Mouse (Mus musculus) liver, embryonic 11.5 days (tissue): ENCODE results near the gene Snx18. TPM values are rescaled to one million over a fixed set of nuclear protein-coding genes. Genes with fewer than 3 reads are reported as not detected.

Experiments
- ATAC-seq: fragments of 200-750 bp; cut with Nextera tagmentation; replicated peaks from 2 replicates; pipeline ENCODE4 v1.8.0; 2017; ENCODE audit warnings: moderate number of reproducible peaks, mild to moderate bottlenecking, moderate TSS enrichment, moderate library complexity; ENCODE audit not compliant: low FRiP score
- DNase-seq: peaks from one replicate; pipeline ENCODE4 v3.0.0-alpha.2; 2017; ENCODE audit warnings: low spot score
- H3K27ac ChIP-seq: fragments of 300-500 bp; sonication (generic); 2 replicates; pipeline ENCODE4 v1.5.1; 2014; ENCODE audit warnings: mild to moderate bottlenecking, low read depth, low read length, control low read depth
- H3K27me3 ChIP-seq: fragments of 300-500 bp; sonication (generic); replicated peaks from 2 replicates; pipeline ENCODE4 v1.6.1; 2014; ENCODE audit warnings: low read length, mixed read lengths; ENCODE audit not compliant: control insufficient read depth, insufficient read depth
- H3K36me3 ChIP-seq: fragments of 300-500 bp; sonication (generic); 2 replicates; pipeline ENCODE4 v1.6.1; 2014; ENCODE audit warnings: mild to moderate bottlenecking, low read length, moderate library complexity, mixed read lengths; ENCODE audit not compliant: control insufficient read depth, insufficient read depth
- H3K4me1 ChIP-seq: fragments of 300-500 bp; sonication (generic); replicated peaks from 2 replicates; pipeline ENCODE4 v1.6.1; 2014; ENCODE audit warnings: low read length, mixed read lengths; ENCODE audit not compliant: control insufficient read depth, insufficient read depth
- H3K4me2 ChIP-seq: fragments of 300-500 bp; sonication (generic); 2 replicates; pipeline ENCODE4 v1.6.1; 2014; ENCODE audit warnings: mild to moderate bottlenecking, control low read depth, moderate library complexity
- H3K4me3 ChIP-seq: fragments of 300-500 bp; sonication (generic); 2 replicates; pipeline ENCODE4 v1.5.1; 2014; ENCODE audit warnings: low read depth, low read length, control low read depth
- H3K9ac ChIP-seq: fragments of 300-500 bp; sonication (generic); 2 replicates; pipeline ENCODE4 v1.6.1; 2014; ENCODE audit warnings: low read depth, low read length, control low read depth
- H3K9me3 ChIP-seq: fragments of 300-500 bp; sonication (generic); 2 replicates; pipeline ENCODE4 v1.6.1; 2016; ENCODE audit warnings: low read length, inconsistent platforms, mixed read lengths; ENCODE audit not compliant: control insufficient read depth
- WGBS: fragments of 180-500 bp; shearing (Covaris S2); extraction: QIAGEN DNeasy Blood & Tissue Kit; methylation state at CpG from one replicate; pipeline ENCODE4 v1.1.7; 2014; 5-methylcytosine and 5-hydroxymethylcytosine counted together
- polyA plus RNA-seq: library from polyadenylated mRNA; unstranded; fragments of >200 nt; fragmentation: Nextera tagmentation; extraction: Ambion mirVana; gene quantifications from 2 replicates; pipeline ENCODE4 v1.2.1, GENCODE M21; 2014

The Snx18 gene
- polyA plus RNA-seq, 1 experiment from 2014 or later: 14.9 TPM

GRCm38 (mm10) chr13:113640944-113641597, 22.7 kb upstream of the Snx18 start:
- Histone ChIP-seq H3K4me1 (no peaks in the 10 kb centered on the region), H3K36me3 (no peaks in the 10 kb centered on the region), H3K27ac (no peak overlapping the region), H3K4me2 (no peak overlapping the region), H3K4me3 (no peak overlapping the region), H3K27me3 (no peaks in the 10 kb centered on the region), H3K9me3 (no peaks in the 10 kb centered on the region), H3K9ac (no peak overlapping the region)
- ATAC-seq (no peak), DNase-seq (no peak)
- 83% methylated on average over 11 of the region's 11 CpGs for WGBS

- no peak overlapping the region for H3K4me2 ChIP-seq
- H3K9me3 ChIP-seq: no peaks in the 10 kb centered on the region
- DNase-seq: no peak
- no peak overlapping the region for H3K9ac ChIP-seq
- H3K27me3 ChIP-seq: no peaks in the 10 kb centered on the region
- WGBS: 26% methylated on average over 7 of the region's 7 CpGs
- H3K36me3 ChIP-seq: no peaks in the 10 kb centered on the region
- H3K27ac ChIP-seq: no peak overlapping the region
- H3K4me3 ChIP-seq: no peak overlapping the region
- no peaks in the 10 kb centered on the region for H3K4me1 ChIP-seq
- ATAC-seq: no peak
These were observed 20.6 kb upstream of the Snx18 start for GRCm38 (mm10) chr13:113638914-113639313.

DNA sequence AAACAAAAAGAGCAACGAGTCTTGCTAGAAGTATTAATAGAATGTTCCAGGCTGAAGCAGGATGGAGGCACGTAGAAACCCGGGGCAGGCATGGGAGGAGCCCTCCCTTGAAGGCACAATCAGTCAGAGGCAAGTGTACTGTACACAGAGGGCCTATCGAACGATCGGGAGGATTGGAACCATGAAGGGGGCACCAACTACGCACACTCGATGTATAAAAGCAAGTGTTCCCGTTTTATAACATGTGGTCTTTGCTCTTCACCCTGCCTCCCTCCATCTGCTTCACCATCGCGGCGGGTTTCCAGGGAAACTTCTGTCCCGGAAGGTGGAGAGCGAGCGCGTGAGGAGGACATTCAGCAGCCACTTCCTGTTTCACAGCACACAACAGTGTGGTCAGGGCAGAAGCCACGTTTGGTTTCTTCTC, 17.4 kb upstream of the Snx18 start:
- no peaks in the 10 kb centered on the region for H3K4me1 ChIP-seq
- no peak overlapping the region for H3K27ac ChIP-seq
- H3K9ac ChIP-seq: no peak overlapping the region
- H3K4me2 ChIP-seq: peak overlapping the region; percentile 23; the same call in 1 of the 2 replicates
- no peaks in the 10 kb centered on the region for H3K27me3 ChIP-seq
- WGBS: 52% methylated on average over 17 of the region's 17 CpGs
- DNase-seq (no peak), ATAC-seq (no peak)
- no peak overlapping the region for H3K4me3 ChIP-seq
- no peaks in the 10 kb centered on the region for H3K36me3 ChIP-seq
- no peaks in the 10 kb centered on the region for H3K9me3 ChIP-seq

DNA sequence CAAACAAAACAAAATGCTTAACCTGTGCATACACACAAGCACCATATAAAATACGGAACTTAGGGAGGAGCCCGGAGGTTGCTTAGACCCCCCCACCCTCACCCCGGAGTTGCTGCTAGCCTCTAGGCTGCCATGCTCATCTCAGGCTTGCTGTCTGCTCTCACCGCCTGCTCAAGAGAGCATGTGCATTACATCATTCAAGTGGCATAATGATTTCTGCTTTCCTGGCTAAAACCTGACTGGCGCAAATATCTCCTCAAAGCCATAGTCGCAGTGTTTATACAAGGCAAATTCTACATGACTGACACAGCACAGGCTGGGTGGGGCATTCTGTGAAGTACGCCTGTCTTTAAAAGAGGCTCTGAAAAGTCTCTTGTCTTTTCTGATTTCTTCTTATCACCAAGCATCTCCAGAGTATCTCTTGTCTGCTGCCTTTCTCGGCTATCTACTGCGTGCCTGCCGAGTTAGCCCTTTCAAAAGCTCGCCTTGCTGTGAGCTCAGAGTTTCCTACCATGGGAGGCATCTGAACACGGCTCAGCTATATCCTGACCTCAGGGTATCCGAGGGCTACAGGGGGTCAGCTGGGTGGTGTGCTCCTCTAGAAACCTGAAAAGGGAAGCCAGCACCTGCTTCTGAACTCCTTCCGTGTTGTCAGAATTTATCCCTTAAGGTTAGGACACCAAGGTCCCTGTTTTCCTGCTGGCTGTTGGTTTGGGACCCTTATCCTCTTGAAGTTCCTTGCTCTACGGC, 16.5 kb upstream of the Snx18 start:
- H3K27ac ChIP-seq: no peak overlapping the region
- H3K9me3 ChIP-seq: no peaks in the 10 kb centered on the region
- no peaks in the 10 kb centered on the region for H3K36me3 ChIP-seq
- H3K4me3 ChIP-seq: no peak overlapping the region
- DNase-seq (no peak), ATAC-seq (no peak)
- H3K27me3 ChIP-seq: no peaks in the 10 kb centered on the region
- no peak overlapping the region for H3K9ac ChIP-seq
- no peaks in the 10 kb centered on the region for H3K4me1 ChIP-seq
- 65% methylated on average over 15 of the region's 15 CpGs for WGBS
- H3K4me2 ChIP-seq: no peak overlapping the region

DNA sequence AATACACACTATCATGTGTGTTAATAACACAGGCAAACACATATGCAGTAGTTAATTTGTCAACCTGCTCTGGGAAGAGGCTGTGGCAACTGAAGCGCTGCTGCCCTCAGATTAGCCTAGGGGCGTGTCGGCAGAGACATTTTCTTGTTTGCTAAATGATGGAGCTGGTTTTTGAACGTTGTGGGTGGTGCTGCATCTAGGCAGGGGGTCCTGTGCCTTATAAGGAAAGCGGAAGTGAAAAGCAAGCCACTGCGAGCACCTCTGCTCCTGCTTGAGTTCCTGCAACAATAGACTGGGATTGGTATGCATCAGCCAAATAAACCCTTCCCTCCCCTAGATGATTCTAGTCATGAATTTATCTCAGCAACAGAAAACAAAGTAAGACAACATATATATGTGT, 14.1 kb upstream of the Snx18 start:
- H3K9me3 ChIP-seq: no peaks in the 10 kb centered on the region
- WGBS: 40% methylated on average over 6 of the region's 6 CpGs
- no peaks in the 10 kb centered on the region for H3K36me3 ChIP-seq
- no peaks in the 10 kb centered on the region for H3K4me1 ChIP-seq
- H3K4me3 ChIP-seq: no peak overlapping the region
- no peaks in the 10 kb centered on the region for H3K27me3 ChIP-seq
- no peak overlapping the region for H3K9ac ChIP-seq
- H3K4me2 ChIP-seq: no peak overlapping the region
- no peak for DNase-seq
- no peak overlapping the region for H3K27ac ChIP-seq
- ATAC-seq: no peak

DNA sequence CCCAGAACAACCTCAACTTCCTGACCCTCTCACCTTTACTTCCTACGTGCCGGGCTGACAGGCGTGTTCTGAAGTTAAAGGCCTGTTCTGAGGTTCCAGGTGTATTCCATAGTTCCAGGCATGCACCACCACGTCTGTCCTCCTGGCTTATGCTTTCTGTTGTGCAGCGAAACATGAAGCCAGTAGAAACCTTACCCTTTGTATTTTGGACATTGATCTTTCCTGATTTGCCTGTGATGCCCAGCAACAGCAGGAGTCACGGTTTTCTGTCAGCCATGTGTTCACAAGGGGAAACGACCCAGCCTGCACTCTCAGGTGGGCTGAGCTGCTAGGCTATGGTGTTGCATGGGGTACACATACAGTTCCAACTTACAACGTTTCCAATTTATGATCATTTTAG, 9.2 kb upstream of the Snx18 start:
- H3K9me3 ChIP-seq: no peaks in the 10 kb centered on the region
- no peaks in the 10 kb centered on the region for H3K4me1 ChIP-seq
- DNase-seq: no peak
- H3K36me3 ChIP-seq: no peaks in the 10 kb centered on the region
- no peak overlapping the region for H3K4me2 ChIP-seq
- WGBS: 74% methylated on average over 8 of the region's 8 CpGs
- H3K27me3 ChIP-seq: no peaks in the 10 kb centered on the region
- H3K27ac ChIP-seq: no peak overlapping the region
- ATAC-seq: no peak
- no peak overlapping the region for H3K9ac ChIP-seq
- no peak overlapping the region for H3K4me3 ChIP-seq

DNA sequence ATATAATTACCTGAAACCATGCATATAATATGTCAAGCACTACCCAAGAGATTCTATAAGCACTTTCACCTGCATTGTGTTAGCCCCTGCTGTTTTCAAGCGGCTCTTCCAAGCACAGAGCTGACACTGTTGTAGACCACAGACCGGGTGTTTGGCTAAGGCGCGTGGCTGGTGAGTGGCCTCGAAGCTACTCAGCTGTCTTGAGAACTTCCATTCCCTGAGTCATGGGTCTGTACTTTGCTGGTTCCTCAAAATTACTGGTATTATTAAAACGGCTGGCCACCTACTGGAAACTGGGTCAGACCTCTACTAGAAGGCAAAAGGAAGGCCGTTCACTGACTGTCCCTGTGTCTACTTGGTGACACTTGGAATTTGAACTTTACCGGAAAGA, 4.5 kb upstream of the Snx18 start:
- Histone ChIP-seq H3K4me3 (no peak overlapping the region), H3K27me3 (no peaks in the 10 kb centered on the region), H3K36me3 (no peaks in the 10 kb centered on the region), H3K9ac (no peak overlapping the region), H3K9me3 (no peaks in the 10 kb centered on the region), H3K4me1 (no peaks in the 10 kb centered on the region; the same call in 1 of the 2 replicates), H3K27ac (no peak overlapping the region), H3K4me2 (no peak overlapping the region)
- 67% methylated on average over 8 of the region's 8 CpGs for WGBS
- ATAC-seq: no peak
- DNase-seq: no peak

DNA sequence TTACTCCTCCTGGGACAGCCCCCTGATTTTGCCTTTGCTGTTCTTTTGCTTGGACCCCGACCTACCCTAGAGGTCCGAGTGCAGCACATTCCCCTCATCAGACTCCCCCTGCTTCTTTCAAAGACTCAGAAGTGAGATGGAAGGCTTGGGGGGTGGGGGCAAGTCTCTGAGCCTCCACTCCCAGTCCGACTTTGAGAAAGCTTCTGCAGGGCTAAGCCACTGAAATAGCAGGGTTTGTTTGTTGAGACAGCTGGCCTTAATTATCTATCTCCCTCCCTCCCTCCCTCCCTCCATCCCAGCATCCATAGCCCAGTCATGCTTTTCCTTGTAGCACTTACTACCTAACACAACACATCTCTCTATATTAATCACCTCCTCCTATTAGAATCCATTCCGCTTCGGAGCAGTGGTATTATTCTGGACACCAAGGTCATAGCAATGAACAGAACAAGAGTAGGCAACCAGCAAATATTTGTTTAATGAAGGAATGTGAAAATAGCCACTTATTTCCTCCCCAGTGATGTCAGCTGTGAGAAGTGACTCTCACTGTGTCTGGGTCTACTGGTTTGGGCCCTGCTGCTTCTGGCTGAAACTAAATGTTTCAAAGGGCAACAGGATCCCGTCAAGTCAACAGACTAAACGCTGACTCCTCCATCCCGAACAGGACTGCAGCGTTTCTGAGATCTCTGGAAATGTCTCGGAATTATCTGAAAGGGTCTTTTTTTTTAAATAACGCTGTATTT, 3.9 kb upstream of the Snx18 start:
- DNase-seq (no peak), ATAC-seq (no peak)
- Histone ChIP-seq H3K4me3 (no peak overlapping the region), H3K36me3 (no peaks in the 10 kb centered on the region), H3K4me2 (no peak overlapping the region), H3K27ac (no peak overlapping the region), H3K27me3 (no peaks in the 10 kb centered on the region), H3K9ac (no peak overlapping the region), H3K9me3 (no peaks in the 10 kb centered on the region), H3K4me1 (peaks cover 1% of the 10 kb centered on the region)
- WGBS: 66% methylated on average over 11 of the region's 11 CpGs
